Mouse (Mus musculus): Measurements from ENCODE around the gene Onecut3.

Gene Onecut3

DNA sequence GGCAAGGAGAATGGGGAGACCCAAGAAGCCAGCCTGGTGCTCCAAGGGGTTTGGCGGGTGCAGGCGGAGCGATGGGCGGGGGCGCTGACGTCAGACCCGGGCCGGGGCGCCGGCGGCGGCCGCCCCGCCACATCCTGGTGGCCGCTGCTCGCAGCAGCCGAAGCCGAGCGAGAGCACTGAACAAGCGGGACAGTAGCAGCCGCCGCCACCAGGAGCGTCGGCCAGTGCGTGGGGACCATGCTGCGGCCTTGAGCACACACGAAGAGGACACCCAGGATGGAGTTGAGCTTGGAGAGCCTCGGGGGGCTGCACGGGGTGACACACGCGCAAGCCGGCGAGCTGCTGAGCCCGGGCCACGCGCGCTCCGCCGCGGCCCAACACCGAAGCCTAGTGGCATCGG, at the start of gene Onecut3:
Gene Onecut3 (plus strand): TSS at position 104 of the 400 bp plus-strand sequence.
- DNase-seq: no peak

DNA sequence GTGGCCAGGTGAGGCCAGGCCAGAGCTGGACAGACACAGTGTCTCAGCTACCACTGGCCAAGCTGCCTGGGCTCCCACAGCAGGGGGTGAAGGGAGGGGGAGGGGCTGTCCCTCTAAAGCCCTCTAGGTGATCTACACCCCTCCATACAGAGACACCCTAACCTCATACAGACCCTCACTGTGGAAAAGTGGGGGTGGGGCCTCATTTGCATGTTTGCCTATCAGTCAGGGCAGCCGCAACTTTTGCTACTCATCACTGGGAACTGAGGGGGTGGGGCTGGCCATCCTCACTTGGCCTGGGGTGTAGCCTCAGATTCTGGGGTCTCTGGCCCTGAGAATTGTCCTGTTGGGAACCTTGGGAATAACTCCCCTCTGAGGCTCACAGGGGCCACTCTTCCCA, 49.6 kb upstream of the Onecut3 start:
- no peak for DNase-seq

DNA sequence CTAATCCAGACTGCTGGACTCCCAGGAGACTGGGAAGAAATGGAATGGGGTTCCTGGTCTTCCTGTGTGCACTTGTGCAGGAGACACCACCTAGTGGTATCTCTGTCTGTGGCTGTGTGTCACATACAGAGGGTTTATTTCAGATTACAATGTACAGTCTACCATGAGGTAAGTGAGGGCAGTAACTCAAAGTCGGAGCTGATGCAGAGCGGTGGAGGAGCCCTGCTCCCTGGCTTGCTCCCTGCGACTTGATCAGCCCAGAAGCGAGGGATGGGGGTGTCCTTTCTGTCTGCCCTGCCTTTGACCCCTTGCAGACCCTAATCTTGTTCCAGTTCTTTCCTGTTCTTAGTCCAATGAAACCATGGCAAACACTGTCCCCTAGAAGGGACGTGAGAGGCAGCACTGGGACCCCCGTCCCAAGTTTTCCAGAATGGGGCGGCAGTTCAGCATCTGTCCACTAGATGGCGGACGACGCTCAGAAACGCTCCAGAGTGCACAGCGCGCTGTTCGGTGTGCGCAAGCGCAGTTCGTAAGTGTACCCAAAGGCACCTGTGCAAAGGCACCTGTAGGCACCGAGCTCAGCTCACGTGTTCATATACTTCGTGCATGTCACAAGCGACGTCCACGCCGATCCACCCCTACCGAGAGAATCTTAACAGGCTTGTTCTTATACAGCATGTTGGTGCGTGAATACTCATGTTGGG, 48.6 kb upstream of the Onecut3 start:
- DNase-seq: peak; percentile 85 to 86

DNA sequence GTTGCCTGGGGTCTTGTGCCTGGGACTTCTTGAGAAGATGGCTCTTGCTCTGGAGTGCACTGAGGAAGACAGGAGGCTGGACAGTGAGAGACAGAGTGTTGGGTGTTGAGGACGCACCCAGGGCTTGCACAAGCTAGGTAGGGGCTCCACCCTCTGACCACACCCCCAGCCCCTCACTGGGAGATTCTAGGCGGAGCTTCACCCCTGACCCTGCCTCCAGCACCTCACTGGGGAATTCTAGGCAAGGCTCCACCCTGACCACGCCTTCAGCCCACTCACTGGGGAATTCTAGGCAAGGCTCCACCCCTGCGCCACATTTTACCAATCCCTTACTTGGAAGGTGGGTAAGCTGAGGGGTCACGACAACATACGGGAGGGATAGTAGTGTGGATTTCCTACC, 44.0 kb upstream of the Onecut3 start:
- no peak for DNase-seq

DNA sequence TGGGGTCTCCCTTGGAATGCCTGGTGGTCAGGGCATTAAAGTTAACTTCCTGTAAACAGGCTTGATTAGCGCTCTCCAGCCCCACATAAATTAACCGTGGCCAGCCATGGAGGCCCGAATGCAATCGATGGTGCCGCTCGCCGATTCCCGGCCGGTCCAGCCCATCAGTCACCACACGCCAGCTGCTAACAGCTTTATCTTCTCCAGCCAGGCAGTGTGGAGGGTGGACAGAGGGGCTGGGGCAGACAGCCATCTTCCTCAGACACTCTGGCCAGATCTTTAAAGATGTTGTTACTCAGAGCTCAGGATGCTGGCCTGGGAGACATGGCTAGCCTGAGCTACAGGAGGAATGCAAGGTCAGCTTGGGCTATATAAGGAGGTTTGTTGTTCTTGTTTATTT, 41.0 kb upstream of the Onecut3 start:
- DNase-seq: no peak

DNA sequence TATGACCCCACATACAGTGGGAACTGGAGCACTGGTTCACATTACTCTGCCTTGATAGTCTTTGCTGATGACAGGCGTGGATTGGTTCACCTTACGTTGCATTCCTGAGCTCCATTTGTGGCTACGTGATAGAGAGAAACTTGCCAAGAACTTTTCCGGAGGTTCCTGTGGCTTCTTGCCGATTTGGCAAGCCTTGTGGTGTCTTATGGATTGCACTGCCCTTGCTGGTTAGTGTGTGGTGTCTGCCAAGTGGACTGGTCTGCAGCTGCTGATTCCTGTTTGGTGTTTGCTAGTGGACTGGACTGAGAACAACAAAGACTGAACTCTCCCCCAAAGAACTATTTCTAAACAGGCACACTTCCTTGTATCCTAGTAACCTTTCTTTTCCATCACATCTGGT, 39.9 kb upstream of the Onecut3 start:
- no peak for DNase-seq

DNA sequence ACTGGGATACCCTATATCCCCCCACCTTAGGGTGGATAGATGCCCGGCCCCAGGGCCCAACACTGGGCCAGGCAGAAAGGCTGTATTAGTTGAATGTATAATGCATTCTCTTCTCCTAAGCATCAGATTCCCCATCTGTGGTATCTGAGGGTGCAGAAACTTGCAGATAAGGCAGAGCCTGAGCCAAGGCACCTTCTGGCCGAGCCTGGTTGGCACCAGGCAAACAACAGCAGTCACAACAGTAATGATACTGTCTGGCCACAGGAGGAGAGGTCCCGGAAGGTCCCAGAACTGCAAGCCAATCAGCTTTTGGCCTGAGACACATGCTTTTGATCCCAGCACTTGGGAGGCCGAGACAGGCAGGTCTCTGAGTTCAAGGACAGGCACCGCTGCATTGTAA, 38.9 kb upstream of the Onecut3 start:
- DNase-seq: no peak

DNA sequence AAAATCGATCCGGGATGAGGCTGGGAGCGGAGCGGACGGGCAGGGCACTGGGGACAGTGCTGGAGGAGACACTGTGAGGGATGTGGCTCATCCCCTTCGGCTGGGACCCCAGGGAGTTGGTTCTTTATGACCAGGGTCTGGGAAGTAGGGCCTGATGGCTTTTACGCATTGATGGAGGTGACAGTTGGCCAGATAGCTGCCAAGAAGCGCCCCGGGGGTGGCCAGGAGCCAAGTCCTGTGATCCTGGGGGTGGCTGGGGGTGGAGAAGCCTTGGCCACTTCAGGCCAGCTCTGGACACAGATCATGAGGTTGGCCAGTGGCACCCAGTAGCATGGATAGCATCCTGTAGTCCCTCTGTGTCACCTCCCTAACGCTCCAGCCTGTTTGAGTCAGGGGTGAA, 35.4 kb upstream of the Onecut3 start:
- no peak for DNase-seq

DNA sequence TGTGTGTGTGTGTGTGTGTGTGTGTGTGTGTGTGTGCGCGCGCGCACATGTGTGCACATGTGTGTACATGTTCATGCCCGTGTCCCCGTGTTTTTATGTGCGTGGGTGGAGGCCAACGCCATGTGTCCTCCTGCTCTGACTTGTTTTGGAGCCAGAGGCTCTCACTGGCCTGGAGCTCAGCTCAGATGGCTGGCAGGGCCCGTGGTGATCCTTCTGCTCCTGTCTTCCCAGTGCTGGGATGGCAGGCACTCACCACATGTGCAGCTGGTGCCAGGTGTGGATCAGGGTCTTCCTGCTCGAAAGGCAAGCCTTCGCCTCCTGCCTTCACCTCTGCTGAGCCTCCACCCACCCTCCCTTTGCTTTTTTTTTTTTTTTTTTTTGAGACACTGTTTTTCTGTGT, 35.0 kb upstream of the Onecut3 start:
- DNase-seq: no peak

DNA sequence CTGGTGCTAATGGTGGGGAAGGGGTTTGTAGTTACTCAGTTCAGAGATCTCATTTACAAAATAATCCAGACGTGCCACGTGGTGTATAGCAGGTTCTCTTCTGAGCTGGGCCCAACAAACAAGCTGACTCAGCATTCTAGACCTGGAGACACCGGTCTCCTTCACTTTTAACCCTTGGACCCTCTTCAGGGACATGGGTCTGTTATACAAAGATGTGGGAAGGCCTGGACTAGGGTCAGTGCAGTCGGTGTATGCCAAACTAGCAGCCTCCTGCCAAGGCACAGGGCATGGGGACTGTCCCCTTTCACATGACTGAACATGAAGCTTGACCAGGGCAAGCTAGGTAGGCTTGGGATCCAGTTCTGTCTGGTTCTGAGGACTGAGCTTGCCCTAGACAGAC, 34.3 kb upstream of the Onecut3 start:
- no peak for DNase-seq

DNA sequence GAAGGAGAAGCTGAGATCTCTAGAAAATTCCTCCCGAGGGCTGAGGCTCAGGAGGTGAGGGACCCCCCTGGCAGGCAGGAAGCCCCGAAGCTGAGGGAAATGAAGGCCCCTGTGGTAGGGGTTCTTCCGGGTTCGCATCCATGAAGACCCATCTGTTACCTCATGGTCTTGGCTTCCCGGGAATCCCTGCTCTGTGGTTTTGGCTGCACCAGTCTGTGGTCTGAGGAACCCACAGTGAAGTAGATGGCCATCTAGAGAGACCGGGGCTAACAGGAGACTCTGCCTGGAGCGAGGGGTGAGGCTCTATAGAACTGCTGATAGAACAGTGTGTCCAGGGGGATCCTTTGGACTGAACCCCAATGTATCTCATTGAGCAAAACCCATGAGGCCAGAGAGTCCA, 33.3 kb upstream of the Onecut3 start:
- no peak for DNase-seq

DNA sequence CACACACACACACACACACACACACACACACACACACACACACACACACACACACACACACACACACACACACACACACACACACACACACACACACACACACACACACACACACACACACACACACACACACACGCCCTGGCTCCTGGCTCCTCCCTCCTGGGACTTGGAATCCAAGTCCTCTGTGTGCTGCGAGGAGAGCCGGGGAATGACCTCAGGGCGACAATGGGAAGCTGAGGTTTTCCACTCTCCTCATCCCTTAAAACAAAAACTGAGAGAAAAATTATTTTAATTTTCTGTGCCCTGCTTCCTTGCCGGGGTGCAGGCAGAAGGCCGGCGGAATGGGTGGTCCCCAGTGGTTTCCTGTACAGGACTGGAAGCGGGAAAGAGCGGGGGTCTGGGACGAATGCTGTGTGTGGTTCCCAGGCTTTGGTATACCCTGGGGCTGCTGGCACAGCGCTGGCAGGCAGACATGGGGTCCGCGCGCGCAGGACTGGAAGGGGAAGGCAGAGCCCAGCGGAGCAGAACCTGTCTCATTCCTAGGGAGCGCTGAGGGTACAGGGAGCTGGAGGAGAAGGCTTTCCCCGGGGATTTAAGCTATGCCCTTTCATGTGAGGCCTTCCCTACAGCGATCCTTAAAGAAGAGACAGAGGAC, 30.1 kb upstream of the Onecut3 start:
- no peak for DNase-seq

DNA sequence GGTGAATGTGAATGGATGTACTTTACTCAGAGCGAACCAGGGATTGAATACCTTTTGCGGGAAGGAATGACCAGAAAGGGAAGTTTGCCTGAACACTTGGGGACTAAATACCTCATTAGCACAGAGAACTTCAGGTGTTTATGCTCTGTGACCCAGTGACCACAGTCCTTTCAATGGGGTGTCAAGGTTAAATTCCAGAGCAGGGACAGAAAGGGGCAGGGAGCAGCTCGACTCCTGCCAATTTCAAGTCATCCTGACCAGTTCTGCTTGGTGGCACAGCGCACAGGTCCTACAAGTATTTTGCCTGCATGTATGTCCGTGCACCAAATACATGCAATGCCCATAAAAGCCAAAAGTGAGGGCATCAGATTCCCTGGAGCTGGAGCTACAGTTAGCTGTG, 29.6 kb upstream of the Onecut3 start:
- DNase-seq: no peak

DNA sequence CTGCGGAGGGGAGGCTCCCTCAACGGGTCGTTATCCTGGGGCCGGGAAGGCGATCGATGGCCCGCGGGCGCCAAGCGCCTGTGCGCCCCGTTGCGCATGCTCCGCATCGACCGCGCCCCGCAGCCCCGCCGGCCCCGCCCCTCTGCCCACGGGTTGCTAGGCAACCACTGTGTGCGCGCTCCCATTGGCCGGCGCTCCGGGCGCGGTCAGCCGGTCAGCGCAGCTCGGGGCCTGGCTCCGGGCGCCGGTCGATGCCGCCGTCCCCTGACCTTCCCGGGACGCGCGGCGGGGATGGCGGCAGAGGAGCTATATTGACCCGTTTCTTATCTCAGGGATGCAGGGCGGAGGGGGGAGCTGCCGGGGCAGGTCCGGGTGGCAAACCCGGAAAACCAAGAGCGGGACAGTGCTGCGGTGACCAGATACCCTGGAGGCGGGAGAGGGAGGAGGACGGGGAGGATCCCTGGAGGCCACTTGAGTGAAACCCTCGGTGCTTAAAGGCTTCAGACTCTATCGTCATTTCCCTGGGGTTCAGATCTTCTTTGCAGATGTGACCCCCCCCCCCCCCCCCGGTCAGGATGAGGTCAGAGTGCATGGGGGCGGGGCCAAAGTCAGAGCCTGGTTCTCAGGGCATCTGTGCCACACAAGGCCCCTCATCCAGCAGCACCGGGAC, 19.2 kb upstream of the Onecut3 start:
- DNase-seq: peak; percentile 89 to 95

DNA sequence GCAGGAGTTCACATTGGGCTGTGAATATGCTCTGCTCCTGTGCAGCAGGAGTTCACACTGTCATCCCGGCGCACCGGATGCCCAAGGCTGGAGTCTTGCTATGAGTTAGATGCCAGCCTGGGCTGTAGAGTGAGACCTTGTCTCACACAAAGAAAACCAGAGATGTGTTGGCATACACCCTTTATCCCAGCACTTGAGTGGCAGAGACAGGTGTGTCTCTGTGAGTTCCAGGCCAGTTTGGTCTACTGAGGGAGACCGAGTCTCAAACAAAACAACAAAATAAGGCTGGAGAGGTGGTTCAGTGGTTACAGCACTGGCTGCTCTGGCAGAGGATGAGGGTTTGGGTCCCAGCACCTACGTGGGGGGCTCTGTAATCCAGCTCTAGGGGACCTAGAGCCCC, 16.1 kb upstream of the Onecut3 start:
- no peak for DNase-seq

DNA sequence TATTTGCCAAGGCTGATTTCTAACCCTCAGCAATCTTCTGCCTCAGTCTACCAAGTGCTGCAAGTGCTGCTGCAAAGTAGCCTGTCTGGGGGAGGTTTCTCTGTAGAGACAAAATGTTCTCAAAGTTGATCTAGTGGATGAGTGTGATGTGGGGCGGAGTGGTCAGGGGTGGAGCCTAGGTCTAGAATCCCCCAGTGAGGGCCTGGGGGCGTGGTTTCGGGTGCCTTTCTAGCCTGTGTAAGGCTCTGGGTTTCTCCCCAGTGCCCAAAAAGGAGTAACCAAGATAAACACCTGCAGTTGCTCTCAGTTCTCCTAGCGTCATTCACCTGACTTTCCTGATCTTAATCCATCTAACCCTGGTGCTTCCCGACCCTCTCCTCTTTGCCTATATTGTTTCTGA, 13.6 kb upstream of the Onecut3 start:
- DNase-seq: no peak

DNA sequence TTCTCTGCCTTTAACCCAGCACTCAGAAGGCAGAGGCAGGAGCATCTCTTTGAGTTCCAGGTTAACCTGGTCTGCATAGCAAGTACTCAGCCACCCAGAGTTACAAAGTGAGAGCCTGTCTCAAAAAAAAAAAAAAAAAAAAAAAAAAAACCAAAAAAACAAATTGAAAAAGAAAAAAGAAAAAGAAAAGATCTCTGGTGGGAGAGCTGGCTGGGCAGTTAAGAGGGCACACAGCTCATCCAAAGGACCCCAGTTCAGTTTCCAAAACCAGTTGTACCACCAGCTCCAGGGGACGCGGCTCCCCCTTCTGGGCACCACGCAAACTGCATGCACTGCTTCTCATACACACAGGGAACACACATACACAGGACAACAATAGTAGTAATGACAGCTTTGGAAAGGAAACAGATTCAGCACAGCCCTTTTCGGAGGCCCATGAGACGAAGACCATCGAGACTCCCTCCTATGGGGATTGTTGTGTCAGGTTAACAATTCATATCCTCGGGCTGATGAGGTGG, 7.7 kb upstream of the Onecut3 start:
- DNase-seq: no peak

DNA sequence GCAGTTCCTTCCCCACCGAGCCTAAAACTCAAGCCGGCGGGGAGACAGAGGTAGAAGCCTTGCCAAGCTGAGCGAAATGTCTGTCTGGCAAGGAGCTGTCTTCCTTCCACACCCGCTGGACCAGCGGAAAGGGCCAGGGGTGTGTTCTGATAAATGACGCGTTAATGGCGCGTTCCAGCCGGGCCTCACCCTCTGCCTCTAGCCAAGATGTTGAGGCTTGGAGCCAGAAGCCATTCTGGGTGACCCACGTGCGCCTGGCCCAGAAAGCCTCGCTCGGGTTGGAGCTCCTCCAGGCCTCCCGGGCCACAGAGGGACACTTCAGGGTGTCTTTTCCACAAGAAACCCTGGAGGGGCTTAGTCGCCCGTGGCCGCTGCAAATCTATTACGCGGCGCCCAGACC, 4.6 kb upstream of the Onecut3 start:
- DNase-seq: no peak

DNA sequence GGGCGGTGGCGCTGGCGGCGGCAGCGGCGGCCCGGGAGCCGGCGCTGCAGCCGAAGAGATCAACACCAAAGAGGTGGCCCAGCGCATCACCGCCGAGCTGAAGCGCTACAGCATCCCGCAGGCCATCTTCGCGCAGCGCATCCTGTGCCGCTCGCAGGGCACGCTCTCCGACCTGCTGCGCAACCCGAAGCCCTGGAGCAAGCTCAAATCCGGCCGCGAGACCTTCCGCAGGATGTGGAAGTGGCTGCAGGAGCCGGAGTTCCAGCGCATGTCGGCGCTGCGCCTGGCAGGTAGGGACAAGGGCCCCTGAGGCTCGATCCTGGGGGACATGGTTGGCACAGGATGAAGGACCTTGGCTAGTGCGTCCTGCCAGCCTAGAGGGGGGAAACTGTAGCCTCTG, 1.3 kb downstream of the Onecut3 start:
- DNase-seq: no peak

DNA sequence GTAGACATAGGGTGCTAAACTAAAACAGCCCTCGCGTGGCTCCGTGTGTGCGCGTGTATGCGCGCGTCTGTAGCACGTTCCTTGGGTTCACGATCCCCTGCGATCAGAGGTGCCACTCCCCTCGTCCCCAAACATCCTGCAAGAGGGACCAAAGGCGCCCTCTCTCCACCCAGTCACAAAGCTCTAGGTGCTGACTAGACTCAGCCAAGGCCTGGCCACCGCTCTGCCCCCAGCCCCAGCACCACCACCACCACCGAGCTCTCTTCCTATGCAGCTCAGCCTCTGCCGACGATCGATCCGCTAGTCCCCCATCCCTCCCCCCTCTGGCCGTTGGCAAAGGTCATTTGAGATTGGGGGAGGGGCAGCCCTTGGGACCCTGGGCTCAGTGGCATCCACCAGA, 1.8 kb downstream of the Onecut3 start:
- no peak for DNase-seq

DNA sequence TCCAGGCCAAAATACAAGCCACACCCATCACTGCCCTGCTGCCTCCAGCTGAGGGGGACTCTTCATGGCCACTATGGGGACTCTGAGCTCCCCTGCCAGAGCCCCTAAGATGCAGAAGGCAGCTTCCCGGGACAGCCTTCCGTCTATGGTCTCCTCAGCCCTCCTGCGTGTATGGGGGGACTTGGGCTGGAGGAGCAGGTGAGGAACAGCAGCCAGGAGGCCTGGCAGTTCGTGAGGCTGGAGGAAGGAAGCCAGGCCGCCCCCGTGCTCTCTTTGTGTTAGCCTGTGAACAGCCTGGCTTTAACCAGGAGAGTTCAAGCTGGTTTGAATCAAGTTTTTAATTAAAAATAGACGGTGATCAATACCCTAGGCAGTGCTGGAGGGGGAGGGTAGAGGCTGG, 7.7 kb downstream of the Onecut3 start:
- DNase-seq: no peak

DNA sequence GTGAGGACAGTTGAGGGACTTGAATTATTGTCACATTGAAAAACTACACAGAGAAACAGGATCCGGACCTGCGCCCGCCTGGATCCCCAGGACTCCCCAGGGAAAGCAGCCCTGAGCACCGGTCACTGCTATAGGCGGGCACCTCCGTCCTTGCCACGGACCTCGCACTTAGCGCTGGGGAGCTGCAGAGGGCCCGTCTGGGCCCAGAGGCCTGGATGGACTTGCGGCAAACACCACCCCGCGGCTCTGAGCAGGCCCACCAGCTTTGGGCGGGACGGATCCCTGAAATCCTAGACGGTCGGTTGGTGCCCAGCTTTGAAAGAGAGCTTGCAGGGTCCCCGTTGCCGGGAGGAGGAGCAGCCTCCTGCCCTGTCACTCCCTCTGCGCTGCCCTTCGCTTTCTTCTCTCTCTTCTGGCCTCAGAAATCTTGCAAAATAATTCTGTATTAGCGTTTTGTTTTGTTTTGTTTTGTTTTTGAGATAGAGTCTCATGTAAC, 8.2 kb downstream of the Onecut3 start:
- DNase-seq: no peak

DNA sequence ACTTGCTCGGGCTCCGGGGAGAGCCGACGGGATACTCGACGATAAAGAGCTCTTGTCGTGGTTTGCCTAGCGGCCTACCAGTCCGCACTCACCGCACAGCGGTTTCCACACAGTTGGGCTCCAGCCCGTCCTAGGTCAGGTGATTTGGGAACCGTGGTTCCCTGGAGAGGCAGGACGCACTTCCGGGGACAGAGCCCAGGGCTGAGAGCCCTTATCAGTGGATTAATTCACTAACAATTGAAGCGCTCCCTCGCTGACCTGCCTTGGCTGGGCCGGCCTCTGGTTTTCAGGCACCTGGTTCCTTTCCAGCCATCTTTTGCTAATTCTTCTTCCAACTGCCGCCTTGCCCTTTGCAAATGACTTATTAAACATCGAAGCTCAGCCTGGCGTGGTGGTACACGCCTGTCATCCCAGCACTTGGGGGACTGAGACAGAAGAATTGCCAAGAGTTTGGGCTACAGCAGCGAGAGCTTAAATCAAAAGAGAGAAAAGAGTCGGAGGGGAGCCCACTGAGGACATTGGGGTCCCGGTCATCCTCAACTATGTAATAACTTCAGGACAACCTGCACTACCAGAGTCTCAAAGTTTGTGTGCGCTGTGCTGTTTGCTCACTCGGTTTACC, 9.1 kb downstream of the Onecut3 start:
- no peak for DNase-seq

DNA sequence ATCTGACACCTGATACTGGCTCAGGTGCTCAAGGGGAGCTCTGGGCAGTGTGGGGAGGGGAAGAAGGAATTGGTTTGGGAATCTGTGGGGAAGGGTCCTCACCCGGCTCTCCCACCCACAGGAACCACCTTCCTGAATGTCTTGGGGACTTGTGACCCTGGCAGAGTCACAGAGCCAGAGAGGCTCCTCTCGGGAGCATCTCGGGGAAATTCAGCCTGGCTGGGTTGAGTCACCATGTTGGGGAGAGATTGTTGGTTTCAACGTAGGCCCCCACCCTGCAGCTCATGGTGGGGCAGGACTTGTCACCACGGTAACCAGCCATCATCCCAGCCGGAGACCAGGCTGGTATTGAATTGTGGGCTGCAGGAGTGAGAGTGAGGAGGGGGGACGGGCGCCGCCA, 10.1 kb downstream of the Onecut3 start:
- no peak for DNase-seq
